Mouse (Mus musculus): Measurements from ENCODE around the gene Gm10073.

Gene Gm10073

GRCm38 (mm10) chr8:106548366-106548936 lies 24.8 kb downstream of the Gm10073 start:
- Histone ChIP-seq H3K36me3 (ENCODE audit: control insufficient read depth, insufficient read depth, low read length, poor library complexity, severe bottlenecking) (no peaks in the 10 kb centered on the region), H3K27me3 (ENCODE audit: control insufficient read depth, insufficient read depth, low read length, poor library complexity, severe bottlenecking) (no peaks in the 10 kb centered on the region)
- DNase-seq (ENCODE audit: low read depth, low spot score): no peak

GRCm38 (mm10) chr8:106546746-106547145 lies 26.5 kb downstream of the Gm10073 start:
- DNase-seq (ENCODE audit: low read depth, low spot score): no peak
- H3K36me3 ChIP-seq (ENCODE audit: control insufficient read depth, insufficient read depth, low read length, poor library complexity, severe bottlenecking): no peaks in the 10 kb centered on the region
- no peaks in the 10 kb centered on the region for H3K27me3 ChIP-seq (ENCODE audit: control insufficient read depth, insufficient read depth, low read length, poor library complexity, severe bottlenecking)

- peak; percentile 8 for DNase-seq (ENCODE audit: low read depth, low spot score)
- Histone ChIP-seq H3K27me3 (ENCODE audit: control insufficient read depth, insufficient read depth, low read length, poor library complexity, severe bottlenecking) (no peaks in the 10 kb centered on the region), H3K36me3 (ENCODE audit: control insufficient read depth, insufficient read depth, low read length, poor library complexity, severe bottlenecking) (no peaks in the 10 kb centered on the region)
Measured at GRCm38 (mm10) chr8:106545149-106545548, 28.1 kb downstream of the Gm10073 start.

- no peak for DNase-seq (ENCODE audit: low read depth, low spot score)
- H3K36me3 ChIP-seq (ENCODE audit: control insufficient read depth, insufficient read depth, low read length, poor library complexity, severe bottlenecking): no peaks in the 10 kb centered on the region
Measured at GRCm38 (mm10) chr8:106543043-106543442, 30.2 kb downstream of the Gm10073 start.

GRCm38 (mm10) chr8:106541002-106541401 lies 32.3 kb downstream of the Gm10073 start:
- DNase-seq (ENCODE audit: low read depth, low spot score): no peak
- Histone ChIP-seq H3K27me3 (ENCODE audit: control insufficient read depth, insufficient read depth, low read length, poor library complexity, severe bottlenecking) (no peaks in the 10 kb centered on the region), H3K36me3 (ENCODE audit: control insufficient read depth, insufficient read depth, low read length, poor library complexity, severe bottlenecking) (no peaks in the 10 kb centered on the region)

More at GRCm38 (mm10) chr8:106543043-106543442, 30.2 kb downstream of the Gm10073 start:
- H3K27me3 ChIP-seq (ENCODE audit: control insufficient read depth, insufficient read depth, low read length, poor library complexity, severe bottlenecking): no peaks in the 10 kb centered on the region

- DNase-seq (ENCODE audit: low read depth, low spot score): no peak
- H3K27me3 ChIP-seq (ENCODE audit: control insufficient read depth, insufficient read depth, low read length, poor library complexity, severe bottlenecking): no peaks in the 10 kb centered on the region
- H3K36me3 ChIP-seq (ENCODE audit: control insufficient read depth, insufficient read depth, low read length, poor library complexity, severe bottlenecking): no peaks in the 10 kb centered on the region
Measured at GRCm38 (mm10) chr8:106539193-106539592, 34.1 kb downstream of the Gm10073 start.

- peak; percentile 10 for DNase-seq (ENCODE audit: low read depth, low spot score)
Measured at GRCm38 (mm10) chr8:106535448-106535847, 37.8 kb downstream of the Gm10073 start.

GRCm38 (mm10) chr8:106534449-106534848 lies 38.8 kb downstream of the Gm10073 start:
- Histone ChIP-seq H3K36me3 (ENCODE audit: control insufficient read depth, insufficient read depth, low read length, poor library complexity, severe bottlenecking) (no peaks in the 10 kb centered on the region), H3K27me3 (ENCODE audit: control insufficient read depth, insufficient read depth, low read length, poor library complexity, severe bottlenecking) (no peaks in the 10 kb centered on the region)
- DNase-seq (ENCODE audit: low read depth, low spot score): peak; percentile 68

More at GRCm38 (mm10) chr8:106535448-106535847, 37.8 kb downstream of the Gm10073 start:
- Histone ChIP-seq H3K27me3 (ENCODE audit: control insufficient read depth, insufficient read depth, low read length, poor library complexity, severe bottlenecking) (no peaks in the 10 kb centered on the region), H3K36me3 (ENCODE audit: control insufficient read depth, insufficient read depth, low read length, poor library complexity, severe bottlenecking) (no peaks in the 10 kb centered on the region)

GRCm38 (mm10) chr8:106533709-106534108 lies 39.6 kb downstream of the Gm10073 start:
- no peaks in the 10 kb centered on the region for H3K36me3 ChIP-seq (ENCODE audit: control insufficient read depth, insufficient read depth, low read length, poor library complexity, severe bottlenecking)
- DNase-seq (ENCODE audit: low read depth, low spot score): no peak
- H3K27me3 ChIP-seq (ENCODE audit: control insufficient read depth, insufficient read depth, low read length, poor library complexity, severe bottlenecking): no peaks in the 10 kb centered on the region

GRCm38 (mm10) chr8:106530566-106530965 lies 42.7 kb downstream of the Gm10073 start:
- no peaks in the 10 kb centered on the region for H3K27me3 ChIP-seq (ENCODE audit: control insufficient read depth, insufficient read depth, low read length, poor library complexity, severe bottlenecking)
- H3K36me3 ChIP-seq (ENCODE audit: control insufficient read depth, insufficient read depth, low read length, poor library complexity, severe bottlenecking): no peaks in the 10 kb centered on the region
- peak; percentile 33 for DNase-seq (ENCODE audit: low read depth, low spot score)

- H3K27me3 ChIP-seq (ENCODE audit: control insufficient read depth, insufficient read depth, low read length, poor library complexity, severe bottlenecking): no peaks in the 10 kb centered on the region
- no peak for DNase-seq (ENCODE audit: low read depth, low spot score)
Measured at GRCm38 (mm10) chr8:106529885-106530482, 43.3 kb downstream of the Gm10073 start.

GRCm38 (mm10) chr8:106528596-106529249 lies 44.5 kb downstream of the Gm10073 start:
- no peak for DNase-seq (ENCODE audit: low read depth, low spot score)
- Histone ChIP-seq H3K27me3 (ENCODE audit: control insufficient read depth, insufficient read depth, low read length, poor library complexity, severe bottlenecking) (no peaks in the 10 kb centered on the region), H3K36me3 (ENCODE audit: control insufficient read depth, insufficient read depth, low read length, poor library complexity, severe bottlenecking) (no peaks in the 10 kb centered on the region)

More at GRCm38 (mm10) chr8:106529885-106530482, 43.3 kb downstream of the Gm10073 start:
- H3K36me3 ChIP-seq (ENCODE audit: control insufficient read depth, insufficient read depth, low read length, poor library complexity, severe bottlenecking): no peaks in the 10 kb centered on the region

GRCm38 (mm10) chr8:106527241-106528036 lies 45.8 kb downstream of the Gm10073 start:
- Histone ChIP-seq H3K27me3 (ENCODE audit: control insufficient read depth, insufficient read depth, low read length, poor library complexity, severe bottlenecking) (peaks cover 1% of the 10 kb centered on the region; the same call in 1 of the 2 replicates), H3K36me3 (ENCODE audit: control insufficient read depth, insufficient read depth, low read length, poor library complexity, severe bottlenecking) (no peaks in the 10 kb centered on the region)
- peak; percentile 17 for DNase-seq (ENCODE audit: low read depth, low spot score)

GRCm38 (mm10) chr8:106526725-106527124 lies 46.5 kb downstream of the Gm10073 start:
- Histone ChIP-seq H3K36me3 (ENCODE audit: control insufficient read depth, insufficient read depth, low read length, poor library complexity, severe bottlenecking) (no peaks in the 10 kb centered on the region), H3K27me3 (ENCODE audit: control insufficient read depth, insufficient read depth, low read length, poor library complexity, severe bottlenecking) (peaks cover 1% of the 10 kb centered on the region; the same call in 1 of the 2 replicates)
- DNase-seq (ENCODE audit: low read depth, low spot score): no peak
